Mouse (Mus musculus): ENCODE measurements around the gene Spcs2. TPM values are rescaled to one million over a fixed set of nuclear protein-coding genes. Genes with fewer than 3 reads are reported as not detected.

The Spcs2 gene
- polyA plus RNA-seq, 1 experiment from 2014 or later: 423 TPM

Other genes with a start within 250 kb of the Spcs2 start
- 1.0 and 1.1 TPM in 2 replicates for gene Tpbgl, start 236.4 kb downstream of the Spcs2 start, polyA plus RNA-seq (2015; fragmentation: Nextera tagmentation; extraction: Ambion mirVana)
- gene Slco2b1, start 152.1 kb downstream of the Spcs2 start, polyA plus RNA-seq (2015; fragmentation: Nextera tagmentation; extraction: Ambion mirVana): 3.0 and 3.7 TPM in 2 replicates
- gene Olfr520, start 133.2 kb downstream of the Spcs2 start, polyA plus RNA-seq (2015; fragmentation: Nextera tagmentation; extraction: Ambion mirVana): not detected in 2 replicates
- gene Olfr521, start 100.0 kb downstream of the Spcs2 start, polyA plus RNA-seq (2015; fragmentation: Nextera tagmentation; extraction: Ambion mirVana): not detected in 2 replicates
- 6.0 and 7.2 TPM in 2 replicates for gene Neu3, start 35.0 kb downstream of the Spcs2 start, polyA plus RNA-seq (2015; fragmentation: Nextera tagmentation; extraction: Ambion mirVana)
- gene Xrra1, start 4.3 kb downstream of the Spcs2 start, polyA plus RNA-seq (2015; fragmentation: Nextera tagmentation; extraction: Ambion mirVana): 0.11 and 0.12 TPM in 2 replicates
- 2.6 and 3.1 TPM in 2 replicates for gene Rnf169, start 117.0 kb upstream of the Spcs2 start, polyA plus RNA-seq (2015; fragmentation: Nextera tagmentation; extraction: Ambion mirVana)
- gene Chrdl2, start 142.7 kb upstream of the Spcs2 start, polyA plus RNA-seq (2015; fragmentation: Nextera tagmentation; extraction: Ambion mirVana): 0.61 and 0.72 TPM in 2 replicates

All from intestine, embryonic 16.5 days (tissue).